Mouse (Mus musculus): Measurements from ENCODE around the gene Uap1.

GRCm38 (mm10) chr1:170155298-170155697 lies 19.5 kb downstream of the Uap1 start:
- TF ChIP-seq CTCF (IDR thresholded peaks at IDR 0.05), result peak; percentile 42
- TF ChIP-seq EP300 (IDR thresholded peaks at IDR 0.05), result no peak

Measured in lung, postnatal 0 days (tissue).